Mouse (Mus musculus): Measurements from ENCODE around the gene Notch2.

GRCm38 (mm10) chr3:98062591-98063185 lies 49.4 kb downstream of the Notch2 start:
- TF ChIP-seq EP300 (optimal IDR thresholded peaks at IDR 0.05), result no peak
- TF ChIP-seq CTCF (IDR thresholded peaks at IDR 0.05; ENCODE audit: low read depth), result no peak

Measured in stomach, postnatal 0 days (tissue).